Mouse (Mus musculus) brain, embryonic 14.5 days (tissue): ENCODE data around the gene Nek10.

Experiments used
- CTCF ChIP-seq: fragments of 200-500 bp; IDR thresholded peaks from 2 replicates; pipeline ENCODE4 v1.5.1; 2012; ENCODE audit warnings: inconsistent platforms, mild to moderate bottlenecking, moderate library complexity, borderline replicate concordance; ENCODE audit not compliant: insufficient read depth, insufficient read length; ENCODE audit errors: extremely low read depth
- POLR2A ChIP-seq: fragments of 200-500 bp; IDR thresholded peaks from 2 replicates; pipeline ENCODE4 v1.6.1; 2012; ENCODE audit warnings: mild to moderate bottlenecking, inconsistent platforms, borderline replicate concordance; ENCODE audit not compliant: poor library complexity, insufficient read depth, insufficient read length, severe bottlenecking; ENCODE audit errors: extremely low read depth

- TF ChIP-seq CTCF, result no peak
- no peak for TF ChIP-seq POLR2A
These were observed 102.3 kb downstream of the Nek10 start for GRCm38 (mm10) chr14:14905530-14905852.
